Mouse (Mus musculus) limb, embryonic 14.5 days (tissue): ENCODE results near the gene Bcam. TPM values are rescaled to one million over a fixed set of nuclear protein-coding genes. Genes with fewer than 3 reads are reported as not detected.
A peak's percentile ranks its signal among the peaks of the same experiment; 100 is the strongest.

Source experiments
- ATAC-seq: fragments of 200-750 bp; cut with Nextera tagmentation; 2 replicates; pipeline ENCODE4 v1.8.0; 2017; ENCODE audit warnings: low read depth, moderate number of reproducible peaks, moderate TSS enrichment; ENCODE audit not compliant: low FRiP score
- DNase-seq: peaks from one replicate; pipeline ENCODE4 v3.0.0-alpha.2; 2015; ENCODE audit warnings: low spot score
- H3K27ac ChIP-seq: fragments of 300-500 bp; sonication (generic); replicated peaks from 2 replicates; pipeline ENCODE4 v1.5.1; 2014; ENCODE audit warnings: low read depth, mild to moderate bottlenecking, low read length, moderate library complexity, mixed read lengths
- H3K27me3 ChIP-seq: fragments of 300-500 bp; sonication (generic); 2 replicates; pipeline ENCODE4 v1.6.1; 2014; ENCODE audit warnings: low read length, mixed read lengths; ENCODE audit not compliant: control insufficient read depth, insufficient read depth
- H3K36me3 ChIP-seq: fragments of 300-500 bp; sonication (generic); 2 replicates; pipeline ENCODE4 v1.6.1; 2014; ENCODE audit warnings: mild to moderate bottlenecking, low read length, moderate library complexity, mixed read lengths; ENCODE audit not compliant: control insufficient read depth, insufficient read depth
- H3K4me1 ChIP-seq: fragments of 300-500 bp; sonication (generic); 2 replicates; pipeline ENCODE4 v1.6.1; 2014; ENCODE audit warnings: antibody characterized with exemption, low read length, mixed read lengths; ENCODE audit not compliant: control insufficient read depth, insufficient read depth
- H3K4me2 ChIP-seq: fragments of 300-500 bp; sonication (generic); replicated peaks from 2 replicates; pipeline ENCODE4 v1.6.1; 2014; ENCODE audit warnings: low read depth, mild to moderate bottlenecking, low read length, moderate library complexity; ENCODE audit not compliant: severe bottlenecking
- H3K4me3 ChIP-seq: fragments of 300-500 bp; sonication (generic); replicated peaks from 2 replicates; pipeline ENCODE4 v1.5.1; 2014; ENCODE audit warnings: low read length
- H3K9ac ChIP-seq: fragments of 300-500 bp; sonication (generic); 2 replicates; pipeline ENCODE4 v1.6.1; 2014; ENCODE audit warnings: mild to moderate bottlenecking, low read depth, low read length, moderate library complexity; ENCODE audit not compliant: severe bottlenecking
- H3K9me3 ChIP-seq: fragments of 300-500 bp; sonication (generic); 2 replicates; pipeline ENCODE4 v1.6.1; 2016; ENCODE audit warnings: low read length; ENCODE audit not compliant: control insufficient read depth
- POLR2A ChIP-seq: fragments of 200-500 bp; IDR thresholded peaks from 2 replicates; pipeline ENCODE4 v1.8.0; 2012; ENCODE audit warnings: inconsistent platforms, mild to moderate bottlenecking, moderate library complexity, borderline replicate concordance; ENCODE audit not compliant: insufficient read depth, insufficient read length; ENCODE audit errors: extremely low read depth
- WGBS: fragments of 180-500 bp; shearing (Covaris S2); extraction: QIAGEN DNeasy Blood & Tissue Kit; methylation state at CpG from one replicate; pipeline ENCODE4 v1.1.7; 2014; 5-methylcytosine and 5-hydroxymethylcytosine counted together
- polyA plus RNA-seq, 2 experiments: library from polyadenylated mRNA; depleted of rRNA in 1 of 2; stranded (reverse) in 1 of 2; unstranded in 1 of 2; fragments of >200 nt; fragmentation: Nextera tagmentation in 1 of 2; extraction: Ambion mirVana in 1 of 2; gene quantifications; 2 replicates each; pipeline versions ENCODE4 v1.2.1 to v1.2.3; 2012 to 2014

Gene Bcam
- polyA plus RNA-seq, 2 experiments = 94.3 to 116 TPM

DNA sequence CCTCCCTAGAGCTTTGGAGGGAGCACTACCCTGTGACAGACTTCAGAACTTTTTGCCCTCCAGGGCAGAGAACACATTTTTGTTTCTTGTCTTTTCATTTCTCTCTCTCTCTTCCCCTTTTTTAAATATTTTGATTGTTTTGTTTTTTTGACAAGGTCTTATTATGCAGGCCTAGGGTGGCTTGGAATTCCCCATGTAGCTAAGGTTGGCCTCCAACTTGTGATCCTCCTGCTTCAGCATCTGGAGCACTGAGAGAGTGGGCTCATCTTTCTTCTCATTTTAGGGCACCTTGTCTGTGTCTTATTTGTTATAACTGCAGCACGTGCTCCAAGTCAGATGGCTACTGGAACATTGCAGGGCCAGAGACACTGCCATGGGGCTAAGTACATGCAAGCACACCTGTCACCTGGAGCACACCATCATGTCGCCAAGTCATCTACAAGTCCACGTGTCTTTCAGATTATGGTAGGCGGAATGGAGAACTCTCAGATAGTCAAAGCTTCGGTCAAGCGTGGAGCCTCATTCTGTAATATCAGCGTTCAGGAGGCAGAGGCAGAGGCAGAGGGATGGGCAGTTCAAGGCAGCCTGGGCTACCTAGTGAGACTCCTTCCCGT, 35.6 kb upstream of the Bcam start:
- Histone ChIP-seq H3K4me3 (no peak overlapping the region), H3K27me3 (peaks cover 34% of the 10 kb centered on the region), H3K9me3 (no peaks in the 10 kb centered on the region), H3K4me2 (no peak overlapping the region), H3K9ac (no peak overlapping the region), H3K27ac (no peak overlapping the region), H3K36me3 (no peaks in the 10 kb centered on the region), H3K4me1 (peaks cover 8% of the 10 kb centered on the region; the same call in 1 of the 2 replicates)
- no peak for TF ChIP-seq POLR2A
- no peak for DNase-seq
- WGBS = 82% methylated on average over 8 of the region's 8 CpGs
- no peak for ATAC-seq

DNA sequence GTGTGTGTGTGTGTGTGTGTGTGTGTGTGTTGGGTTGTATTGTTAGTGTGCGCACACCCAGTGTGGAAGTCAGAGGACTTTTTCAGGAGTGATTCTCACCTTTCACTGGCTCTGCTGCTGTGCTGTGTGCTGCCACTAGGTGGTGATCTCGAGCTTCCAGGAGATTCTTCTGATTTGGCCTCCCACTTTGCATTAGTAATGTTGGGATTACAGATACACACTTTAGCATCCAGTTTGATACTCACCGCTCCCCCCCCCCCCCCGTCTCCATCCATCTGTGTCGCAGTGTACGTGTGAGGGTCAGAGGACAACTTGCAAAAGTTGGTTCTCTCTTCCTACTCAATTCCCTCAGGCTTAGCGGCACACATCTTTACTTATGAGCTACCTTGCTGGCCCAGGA, 32.2 kb upstream of the Bcam start:
- DNase-seq (peak; percentile 63), ATAC-seq (no peak)
- 20% methylated on average over 7 of the region's 7 CpGs for WGBS
- TF ChIP-seq POLR2A = peak; percentile 26; the same call in 1 of the 2 replicates
- no peaks in the 10 kb centered on the region for H3K9me3 ChIP-seq
- H3K27ac ChIP-seq = no peak overlapping the region
- H3K4me3 ChIP-seq = no peak overlapping the region
- H3K4me1 ChIP-seq = no peaks in the 10 kb centered on the region
- no peak overlapping the region for H3K4me2 ChIP-seq
- H3K9ac ChIP-seq = no peak overlapping the region
- H3K27me3 ChIP-seq = no peaks in the 10 kb centered on the region
- no peaks in the 10 kb centered on the region for H3K36me3 ChIP-seq

DNA sequence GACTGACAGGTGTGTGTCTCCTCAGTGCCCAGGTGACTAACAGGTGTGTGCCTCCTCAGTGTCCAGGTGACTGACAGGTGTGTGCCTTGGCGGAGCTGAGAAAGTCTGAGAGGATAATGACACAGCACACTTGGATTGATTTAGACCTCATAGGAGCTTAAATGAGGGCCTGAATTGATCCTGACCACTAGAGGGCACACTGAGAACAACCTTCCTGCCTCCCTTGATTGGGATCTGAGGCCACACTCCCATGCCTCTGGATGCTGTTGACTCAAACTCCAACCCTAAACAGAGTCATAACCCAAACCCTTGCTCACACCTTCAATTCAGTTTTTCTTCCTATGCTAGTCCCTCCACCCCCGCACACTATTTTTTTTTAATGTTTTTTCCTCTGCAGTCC, 29.9 kb upstream of the Bcam start:
- no peak overlapping the region for H3K27ac ChIP-seq
- no peaks in the 10 kb centered on the region for H3K9me3 ChIP-seq
- no peak for ATAC-seq
- H3K4me2 ChIP-seq = no peak overlapping the region
- no peaks in the 10 kb centered on the region for H3K36me3 ChIP-seq
- no peaks in the 10 kb centered on the region for H3K4me1 ChIP-seq
- no peak overlapping the region for H3K9ac ChIP-seq
- DNase-seq = peak; percentile 74
- peaks cover 19% of the 10 kb centered on the region for H3K27me3 ChIP-seq
- WGBS = 33% methylated on average over 2 of the region's 2 CpGs
- H3K4me3 ChIP-seq = no peak overlapping the region
- no peak for TF ChIP-seq POLR2A

DNA sequence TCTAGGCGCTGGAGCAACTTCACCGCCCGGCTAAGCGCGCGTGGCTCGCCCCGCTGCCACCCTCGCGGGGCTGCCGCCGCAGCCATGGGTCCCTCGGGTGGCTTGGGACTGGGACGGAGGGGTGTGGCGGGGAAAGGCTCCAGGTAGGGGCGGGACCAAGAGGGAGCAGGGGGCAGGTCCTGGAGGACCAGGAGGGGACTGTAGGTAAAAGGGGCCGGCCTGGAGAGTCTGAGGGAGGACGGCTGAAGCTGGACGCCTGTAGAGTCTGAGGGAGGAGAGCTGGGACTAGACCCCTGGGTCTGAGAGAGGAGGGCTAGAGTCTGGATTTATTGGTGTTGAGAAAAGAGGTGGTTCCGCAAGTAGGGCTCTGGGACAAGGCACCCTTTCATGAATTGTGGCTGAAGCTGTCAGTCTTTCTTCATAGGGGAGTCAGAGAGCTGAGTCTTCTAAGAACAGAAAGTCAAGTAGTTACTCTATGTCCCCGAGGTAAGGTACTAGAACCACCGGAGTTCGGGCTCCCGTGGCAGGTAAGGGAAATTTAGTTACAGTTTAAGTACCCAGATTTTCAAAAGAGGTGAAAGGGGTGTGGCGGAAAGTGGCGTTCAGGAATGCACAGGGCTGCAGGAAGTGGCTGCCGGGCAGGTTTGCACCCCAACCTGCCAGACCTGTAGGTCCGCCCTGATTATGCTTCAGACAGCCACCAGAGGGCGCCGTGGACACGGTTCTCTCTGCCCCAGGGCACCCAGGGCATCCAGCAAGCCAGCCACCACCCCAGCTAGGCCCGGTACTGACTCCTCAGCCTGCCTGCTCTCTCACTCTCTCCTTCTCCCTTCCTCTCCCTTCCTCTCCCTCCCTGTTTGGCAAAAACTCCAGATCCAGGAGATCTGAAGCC, 26.1 kb upstream of the Bcam start, which contains the start of gene Cblc:
TSS of gene Cblc (minus strand) at position 113 of the 892 bp plus-strand sequence.
- H3K36me3 ChIP-seq = no peaks in the 10 kb centered on the region
- H3K27ac ChIP-seq = no peak within 1 kb of the TSS
- H3K9me3 ChIP-seq = no peaks in the 10 kb centered on the region
- peaks cover 25% of the 10 kb centered on the region for H3K27me3 ChIP-seq
- no peak for TF ChIP-seq POLR2A
- ATAC-seq (peak; percentile 67), DNase-seq (peak; percentile 58)
- peak within 1 kb of the TSS; percentile 28 for H3K4me3 ChIP-seq
- WGBS = 3% methylated on average over 32 of the region's 32 CpGs
- H3K4me2 ChIP-seq = peak within 1 kb of the TSS; percentile 35
- no peaks in the 10 kb centered on the region for H3K4me1 ChIP-seq
- H3K9ac ChIP-seq = 0 out of 2 replicates have a peak within 1 kb of the TSS, but pooled peaks have one; percentile 36

DNA sequence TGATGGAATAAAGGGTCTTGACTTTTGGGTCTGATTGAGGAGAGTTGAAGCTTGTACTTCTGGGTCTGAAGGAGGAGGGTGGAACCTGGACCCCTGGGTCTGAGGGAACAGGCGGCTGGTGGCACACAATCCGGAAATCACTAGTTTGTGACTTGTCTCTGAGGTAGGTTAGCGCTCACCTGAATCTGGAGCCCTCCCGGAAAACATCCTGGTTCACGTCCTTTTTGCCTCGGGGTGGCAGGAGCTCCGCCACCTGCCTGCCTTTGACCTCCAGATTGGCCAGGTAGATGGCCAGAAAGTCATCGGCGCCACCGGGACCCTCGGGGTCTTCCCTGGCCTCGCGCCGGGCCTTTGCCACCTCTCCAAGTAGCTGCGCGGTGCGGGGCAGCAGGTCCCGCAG, 25.4 kb upstream of the Bcam start:
- peak overlapping the region; percentile 28 for H3K4me3 ChIP-seq
- TF ChIP-seq POLR2A = no peak
- no peak for DNase-seq
- H3K27me3 ChIP-seq = peaks cover 25% of the 10 kb centered on the region
- H3K27ac ChIP-seq = no peak overlapping the region
- H3K36me3 ChIP-seq = no peaks in the 10 kb centered on the region
- WGBS = 7% methylated on average over 18 of the region's 18 CpGs
- H3K4me1 ChIP-seq = no peaks in the 10 kb centered on the region
- no peaks in the 10 kb centered on the region for H3K9me3 ChIP-seq
- ATAC-seq = no peak
- H3K9ac ChIP-seq = 0 out of 2 replicates have a peak overlapping the region, but pooled peaks have one; percentile 36
- peak overlapping the region; percentile 35 for H3K4me2 ChIP-seq
